Mouse (Mus musculus) liver, postnatal 0 days (tissue): Measurements from ENCODE around the gene Cep290.

Experiments
- CTCF ChIP-seq: sonication (generic); IDR thresholded peaks from 2 replicates; pipeline ENCODE4 v1.5.1; 2016; ENCODE audit warnings: antibody characterized with exemption, low read depth
- EP300 ChIP-seq: IDR thresholded peaks from 2 replicates; pipeline ENCODE4 v1.6.1; 2016; ENCODE audit warnings: antibody characterized with exemption, low read depth, mild to moderate bottlenecking

DNA sequence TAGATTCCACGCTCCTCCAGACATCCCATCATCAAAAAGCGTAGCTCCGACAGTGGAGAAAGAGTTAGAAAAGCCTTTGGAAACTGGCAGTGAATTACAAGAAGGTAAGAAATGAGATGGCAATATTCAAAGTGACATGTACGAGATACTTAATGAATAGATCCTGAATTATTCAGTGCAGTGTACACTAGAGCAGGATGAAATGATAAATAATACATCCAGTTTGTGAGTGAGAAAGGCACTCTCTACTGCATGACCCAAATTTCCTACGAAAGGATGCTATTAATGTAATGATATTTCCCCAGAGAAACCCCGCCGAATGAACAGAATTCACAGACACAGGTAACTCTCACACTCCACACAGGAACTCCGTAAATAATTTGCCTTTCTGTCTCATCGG is 116.2 kb downstream of the Cep290 start:
- TF ChIP-seq CTCF (no peak), EP300 (no peak)
